Mouse (Mus musculus): ENCODE data around the gene Sorbs1. TPM values are rescaled to one million over a fixed set of nuclear protein-coding genes. Genes with fewer than 3 reads are reported as not detected.

Gene Sorbs1
- polyA plus RNA-seq, 1 experiment from 2014 or later = 111 TPM

DNA sequence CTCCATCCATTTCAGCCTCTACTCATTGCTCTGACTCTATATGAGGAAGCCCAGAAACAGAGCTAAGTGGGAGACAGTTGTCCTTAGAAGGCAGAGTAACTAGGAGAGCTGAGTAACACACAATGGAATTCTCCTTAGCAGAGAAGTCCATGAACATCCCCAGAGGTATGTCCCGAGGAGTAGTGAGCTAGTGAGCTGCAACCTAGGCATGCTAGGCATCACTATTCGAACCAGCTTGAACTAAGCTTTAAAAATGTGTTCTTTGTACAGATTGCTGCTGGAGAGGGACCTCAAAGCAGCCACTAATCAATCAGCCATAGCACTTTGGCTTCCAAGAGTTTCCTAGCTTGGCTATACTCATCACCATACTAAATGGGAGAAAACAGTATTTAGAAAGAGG is 51.1 kb downstream of the Sorbs1 start:
- DNase-seq (ENCODE audit: low spot score) = no peak
- H3K9ac ChIP-seq (ENCODE audit: low read length) = no peak overlapping the region
- no peaks in the 10 kb centered on the region for H3K4me1 ChIP-seq (replicated peaks; ENCODE audit: control insufficient read depth, insufficient read depth)
- no peak for TF ChIP-seq EP300 (optimal IDR thresholded peaks at IDR 0.05)
- TF ChIP-seq CTCF (IDR thresholded peaks at IDR 0.05; ENCODE audit: low read depth) = no peak
- H3K36me3 ChIP-seq (ENCODE audit: control insufficient read depth, insufficient read depth, low read length) = no peaks in the 10 kb centered on the region
- H3K9me3 ChIP-seq (ENCODE audit: control insufficient read depth, low read length) = no peaks in the 10 kb centered on the region
- ATAC-seq (ENCODE audit: low FRiP score, low TSS enrichment) = peak; percentile 49; the same call in 1 of the 2 replicates
- H3K27me3 ChIP-seq (ENCODE audit: control insufficient read depth, insufficient read depth, low read length) = no peaks in the 10 kb centered on the region
- H3K4me2 ChIP-seq (replicated peaks; ENCODE audit: low read depth) = no peak overlapping the region
- peak overlapping the region; percentile 81 for H3K27ac ChIP-seq (replicated peaks)
- no peak overlapping the region for H3K4me3 ChIP-seq (ENCODE audit: low read depth, low read length)
- WGBS = 60% methylated on average over 2 of the region's 2 CpGs

DNA sequence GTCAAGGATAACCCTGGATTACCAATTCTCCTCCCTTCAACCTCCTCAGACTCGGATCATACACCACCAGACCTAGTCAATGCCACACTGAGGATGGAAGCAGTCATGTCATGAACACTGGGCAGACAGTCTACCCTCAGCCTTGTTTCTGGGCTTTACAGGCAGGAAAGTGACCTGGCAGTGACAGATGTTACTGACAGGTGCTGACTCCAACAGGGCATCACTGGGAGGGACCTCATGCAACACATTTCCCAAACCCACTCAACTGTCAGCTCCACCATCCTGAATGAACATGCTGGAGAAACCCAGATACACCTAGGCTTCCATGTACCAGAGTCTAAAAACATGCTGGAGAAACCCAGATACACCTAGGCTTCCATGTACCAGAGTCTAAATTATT is 51.9 kb downstream of the Sorbs1 start:
- Histone ChIP-seq H3K4me1 (replicated peaks; ENCODE audit: control insufficient read depth, insufficient read depth) (no peaks in the 10 kb centered on the region), H3K9me3 (ENCODE audit: control insufficient read depth, low read length) (no peaks in the 10 kb centered on the region), H3K9ac (ENCODE audit: low read length) (no peak overlapping the region), H3K36me3 (ENCODE audit: control insufficient read depth, insufficient read depth, low read length) (no peaks in the 10 kb centered on the region), H3K27me3 (ENCODE audit: control insufficient read depth, insufficient read depth, low read length) (no peaks in the 10 kb centered on the region), H3K27ac (replicated peaks) (0 out of 2 replicates have a peak overlapping the region, but pooled peaks have one; percentile 40), H3K4me3 (ENCODE audit: low read depth, low read length) (no peak overlapping the region), H3K4me2 (replicated peaks; ENCODE audit: low read depth) (no peak overlapping the region)
- DNase-seq (ENCODE audit: low spot score) (no peak), ATAC-seq (ENCODE audit: low FRiP score, low TSS enrichment) (no peak)
- no peak for TF ChIP-seq EP300 (optimal IDR thresholded peaks at IDR 0.05)
- no peak for TF ChIP-seq CTCF (IDR thresholded peaks at IDR 0.05; ENCODE audit: low read depth)
- 36% methylated on average over 1 of the region's 1 CpGs for WGBS

DNA sequence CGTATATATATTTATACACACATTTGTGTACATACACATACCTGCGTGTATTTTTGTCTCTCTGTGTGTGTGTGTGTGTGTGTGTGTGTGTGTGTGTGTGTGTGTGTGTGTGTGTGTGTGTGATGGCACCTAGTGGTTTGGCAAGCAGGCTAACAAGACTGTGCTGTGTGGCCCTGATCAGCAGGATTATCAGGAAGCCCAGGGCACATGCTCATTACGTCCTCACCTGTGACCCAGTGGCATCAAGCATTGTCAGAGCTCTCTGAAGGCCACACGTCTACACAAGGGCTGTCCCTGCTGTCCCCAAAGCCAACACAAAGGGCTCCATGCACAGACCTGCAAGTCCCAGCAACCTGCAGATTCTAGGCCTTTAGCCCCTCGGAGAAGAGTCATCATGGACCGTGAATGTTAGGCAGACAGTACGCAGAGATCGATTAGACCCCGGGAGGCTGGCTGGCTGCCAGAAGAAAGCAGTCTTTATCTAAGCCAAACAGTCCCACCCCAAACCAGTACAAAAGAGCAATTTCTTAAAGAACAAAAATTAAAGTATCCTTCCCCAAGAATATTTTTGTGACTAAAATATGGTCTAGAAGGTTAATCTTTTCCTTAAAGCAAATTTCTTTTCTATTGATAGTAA is 52.6 kb downstream of the Sorbs1 start:
- Histone ChIP-seq H3K27ac (replicated peaks) (0 out of 2 replicates have a peak overlapping the region, but pooled peaks have one; percentile 31), H3K9me3 (ENCODE audit: control insufficient read depth, low read length) (no peaks in the 10 kb centered on the region), H3K9ac (ENCODE audit: low read length) (no peak overlapping the region), H3K4me1 (replicated peaks; ENCODE audit: control insufficient read depth, insufficient read depth) (no peaks in the 10 kb centered on the region), H3K4me3 (ENCODE audit: low read depth, low read length) (no peak overlapping the region), H3K36me3 (ENCODE audit: control insufficient read depth, insufficient read depth, low read length) (0 out of 2 replicates have a peak, but pooled peaks cover 2% of the 10 kb centered on the region), H3K4me2 (replicated peaks; ENCODE audit: low read depth) (no peak overlapping the region), H3K27me3 (ENCODE audit: control insufficient read depth, insufficient read depth, low read length) (no peaks in the 10 kb centered on the region)
- TF ChIP-seq EP300 (optimal IDR thresholded peaks at IDR 0.05) = no peak
- no peak for TF ChIP-seq CTCF (IDR thresholded peaks at IDR 0.05; ENCODE audit: low read depth)
- ATAC-seq (ENCODE audit: low FRiP score, low TSS enrichment) (0 out of 2 replicates have a peak, but pooled peaks have one; percentile 27), DNase-seq (ENCODE audit: low spot score) (peak; percentile 24)
- 36% methylated on average over 9 of the region's 9 CpGs for WGBS

DNA sequence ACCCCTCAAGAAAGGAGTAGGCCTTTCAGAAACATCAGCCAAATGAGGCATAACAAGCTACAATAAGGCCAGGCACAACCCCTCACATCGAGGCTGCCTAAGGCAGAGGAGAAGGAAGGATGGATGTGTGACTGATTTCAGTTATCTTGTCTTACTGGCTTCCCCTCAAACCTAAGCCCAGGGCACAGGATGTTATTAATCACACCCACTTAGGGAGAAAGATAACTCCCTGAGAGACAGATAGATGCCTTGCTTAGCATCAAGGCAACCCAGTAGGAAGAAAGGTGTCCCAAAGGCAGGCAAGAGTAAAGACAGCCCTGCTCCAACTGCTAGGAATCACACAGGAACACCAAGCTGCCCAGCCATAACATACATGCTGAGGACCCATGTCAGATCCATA is 54.2 kb downstream of the Sorbs1 start:
- DNase-seq (ENCODE audit: low spot score) (no peak), ATAC-seq (ENCODE audit: low FRiP score, low TSS enrichment) (no peak)
- Histone ChIP-seq H3K4me1 (replicated peaks; ENCODE audit: control insufficient read depth, insufficient read depth) (no peaks in the 10 kb centered on the region), H3K9me3 (ENCODE audit: control insufficient read depth, low read length) (no peaks in the 10 kb centered on the region), H3K36me3 (ENCODE audit: control insufficient read depth, insufficient read depth, low read length) (0 out of 2 replicates have a peak, but pooled peaks cover 2% of the 10 kb centered on the region), H3K9ac (ENCODE audit: low read length) (no peak overlapping the region), H3K4me2 (replicated peaks; ENCODE audit: low read depth) (no peak overlapping the region), H3K27me3 (ENCODE audit: control insufficient read depth, insufficient read depth, low read length) (no peaks in the 10 kb centered on the region), H3K27ac (replicated peaks) (no peak overlapping the region), H3K4me3 (ENCODE audit: low read depth, low read length) (no peak overlapping the region)
- WGBS = 12% methylated on average over 1 of the region's 1 CpGs
- no peak for TF ChIP-seq CTCF (IDR thresholded peaks at IDR 0.05; ENCODE audit: low read depth)
- no peak for TF ChIP-seq EP300 (optimal IDR thresholded peaks at IDR 0.05)

DNA sequence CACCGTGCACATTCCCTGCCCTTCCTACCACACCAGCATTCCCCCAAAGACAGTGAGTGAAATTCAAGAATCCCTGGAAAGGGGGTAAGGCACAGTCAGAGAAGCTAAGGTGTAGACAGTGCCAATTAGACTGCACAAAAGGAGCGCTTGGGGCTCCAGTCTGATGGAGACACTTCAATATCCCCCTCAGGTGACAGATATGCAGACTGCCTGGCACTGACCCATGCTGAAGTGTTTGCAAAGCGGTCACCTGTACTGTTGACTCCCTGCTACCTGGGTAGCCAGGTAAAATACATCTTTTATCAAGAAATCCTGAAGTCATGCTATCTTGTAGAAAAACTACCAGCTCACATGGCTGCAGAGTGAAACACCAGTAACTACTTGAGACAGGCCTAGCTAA is 54.8 kb downstream of the Sorbs1 start:
- H3K4me3 ChIP-seq (ENCODE audit: low read depth, low read length) = no peak overlapping the region
- TF ChIP-seq EP300 (optimal IDR thresholded peaks at IDR 0.05) = no peak
- no peak for TF ChIP-seq CTCF (IDR thresholded peaks at IDR 0.05; ENCODE audit: low read depth)
- ATAC-seq (ENCODE audit: low FRiP score, low TSS enrichment) (no peak), DNase-seq (ENCODE audit: low spot score) (no peak)
- H3K4me2 ChIP-seq (replicated peaks; ENCODE audit: low read depth) = no peak overlapping the region
- H3K4me1 ChIP-seq (replicated peaks; ENCODE audit: control insufficient read depth, insufficient read depth) = no peaks in the 10 kb centered on the region
- H3K27ac ChIP-seq (replicated peaks) = no peak overlapping the region
- WGBS = 67% methylated on average over 3 of the region's 3 CpGs
- H3K27me3 ChIP-seq (ENCODE audit: control insufficient read depth, insufficient read depth, low read length) = no peaks in the 10 kb centered on the region
- no peak overlapping the region for H3K9ac ChIP-seq (ENCODE audit: low read length)
- no peaks in the 10 kb centered on the region for H3K9me3 ChIP-seq (ENCODE audit: control insufficient read depth, low read length)
- H3K36me3 ChIP-seq (ENCODE audit: control insufficient read depth, insufficient read depth, low read length) = 0 out of 2 replicates have a peak, but pooled peaks cover 2% of the 10 kb centered on the region

DNA sequence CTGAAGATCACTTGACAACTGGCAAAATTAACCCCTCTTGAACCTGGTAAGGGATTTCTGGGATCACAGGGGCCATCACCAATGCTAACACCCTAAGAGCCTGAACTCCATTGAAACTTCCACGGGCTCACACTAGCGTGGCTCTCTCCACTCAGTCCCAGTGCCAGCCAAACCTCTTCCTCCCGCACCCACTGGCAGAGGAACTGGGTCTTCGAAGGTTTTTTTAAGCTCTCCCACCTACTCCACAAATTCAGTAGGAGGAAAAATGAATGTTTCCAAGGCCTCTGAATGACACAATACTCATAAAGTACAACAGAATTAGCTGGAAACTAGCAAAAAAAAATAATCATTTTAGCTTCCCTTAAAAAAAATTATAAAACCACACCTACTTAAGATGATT is 58.3 kb downstream of the Sorbs1 start:
- DNase-seq (ENCODE audit: low spot score) (no peak), ATAC-seq (ENCODE audit: low FRiP score, low TSS enrichment) (no peak)
- Histone ChIP-seq H3K27ac (replicated peaks) (no peak overlapping the region), H3K27me3 (ENCODE audit: control insufficient read depth, insufficient read depth, low read length) (no peaks in the 10 kb centered on the region), H3K9ac (ENCODE audit: low read length) (no peak overlapping the region), H3K4me2 (replicated peaks; ENCODE audit: low read depth) (no peak overlapping the region), H3K4me3 (ENCODE audit: low read depth, low read length) (no peak overlapping the region), H3K9me3 (ENCODE audit: control insufficient read depth, low read length) (no peaks in the 10 kb centered on the region), H3K4me1 (replicated peaks; ENCODE audit: control insufficient read depth, insufficient read depth) (no peaks in the 10 kb centered on the region), H3K36me3 (ENCODE audit: control insufficient read depth, insufficient read depth, low read length) (0 out of 2 replicates have a peak, but pooled peaks cover 2% of the 10 kb centered on the region)
- 93% methylated on average over 4 of the region's 4 CpGs for WGBS
- TF ChIP-seq CTCF (IDR thresholded peaks at IDR 0.05; ENCODE audit: low read depth) = no peak
- TF ChIP-seq EP300 (optimal IDR thresholded peaks at IDR 0.05) = no peak

All from stomach, postnatal 0 days (tissue).